Mouse (Mus musculus): Measurements from ENCODE around the gene Gm614. TPM values are rescaled to one million over a fixed set of nuclear protein-coding genes. Genes with fewer than 3 reads are reported as not detected.

Gene Gm614
- total RNA-seq (2018; cell fraction: chromatin; rRNA removed) = 10 to 100 TPM in 22 of 26 experiments, 1 to 10 TPM in 3, not detected in 1; 2.2 to 77.4 (median 21.5) TPM
- total RNA-seq (2018; cell fraction: cytosol; rRNA removed) = 1 to 10 TPM in 9 of 26 experiments, under 1 TPM in 15, not detected in 2; 0.26 to 3.0 (median 0.84) TPM
- total RNA-seq (2018; cell fraction: nucleus; rRNA removed) = 10 to 100 TPM in 22 of 26 experiments, 1 to 10 TPM in 4; 2.7 to 48.1 (median 19.2) TPM
- 0.23 TPM in 1 of 3 replicates, not detected in the others for polyA plus RNA-seq (2018)

GRCm38 (mm10) chrX:101263892-101264291 lies at the start of gene Gm614:
Gene Gm614, minus strand, starts transcription at chrX:101263992.
- WGBS (ENCODE audit: missing documents) = 100% methylated on average over 1 of the region's 1 CpGs
- Histone ChIP-seq H3K79me2 (ENCODE audit: inconsistent target) (peaks cover 12% of the 10 kb centered on the region; the same call in 1 of the 2 replicates), H3K36me3 (ENCODE audit: inconsistent target) (no peaks in the 10 kb centered on the region), H3K27ac (no peak within 1 kb of the TSS), H3K4me3 (ENCODE audit: inconsistent target) (no peak within 1 kb of the TSS)

GRCm38 (mm10) chrX:101309299-101309698 lies 45.5 kb upstream of the Gm614 start:
- Histone ChIP-seq H3K79me2 (ENCODE audit: inconsistent target) (no peaks in the 10 kb centered on the region), H3K36me3 (ENCODE audit: inconsistent target) (no peaks in the 10 kb centered on the region), H3K4me3 (ENCODE audit: inconsistent target) (no peak overlapping the region), H3K27ac (no peak overlapping the region)
- WGBS (ENCODE audit: missing documents) = 97% methylated on average over 5 of the region's 5 CpGs

DNA sequence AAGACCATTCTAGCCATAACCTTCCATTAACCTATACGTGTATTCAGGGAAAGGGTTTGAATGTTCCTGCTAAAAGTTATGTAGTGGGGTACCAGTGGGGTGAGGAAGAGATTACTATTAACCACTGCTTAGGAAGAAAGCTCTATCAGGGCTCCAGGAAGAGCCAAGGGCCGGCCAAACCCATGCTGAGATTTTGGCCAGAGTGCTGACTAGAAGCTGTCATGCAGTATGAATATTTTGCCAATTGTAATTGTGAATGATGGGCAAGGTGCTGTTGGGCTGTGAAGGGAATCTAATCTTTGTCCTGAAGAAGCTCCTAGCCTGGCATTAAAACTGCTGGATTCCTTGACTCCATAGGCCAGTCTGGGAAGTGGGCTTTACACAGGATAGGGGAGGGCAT lies 40.9 kb upstream of the Gm614 start:
- Histone ChIP-seq H3K27ac (no peak overlapping the region), H3K36me3 (ENCODE audit: inconsistent target) (no peaks in the 10 kb centered on the region), H3K79me2 (ENCODE audit: inconsistent target) (no peaks in the 10 kb centered on the region), H3K4me3 (ENCODE audit: inconsistent target) (no peak overlapping the region)
- 77% methylated on average over 2 of the region's 2 CpGs for WGBS (ENCODE audit: missing documents)

GRCm38 (mm10) chrX:101301654-101302053 lies 37.9 kb upstream of the Gm614 start:
- WGBS (ENCODE audit: missing documents) = 87% methylated on average over 8 of the region's 9 CpGs
- H3K27ac ChIP-seq = no peak overlapping the region
- H3K79me2 ChIP-seq (ENCODE audit: inconsistent target) = no peaks in the 10 kb centered on the region
- H3K36me3 ChIP-seq (ENCODE audit: inconsistent target) = peaks cover 6% of the 10 kb centered on the region; the same call in 1 of the 2 replicates
- H3K4me3 ChIP-seq (ENCODE audit: inconsistent target) = no peak overlapping the region

DNA sequence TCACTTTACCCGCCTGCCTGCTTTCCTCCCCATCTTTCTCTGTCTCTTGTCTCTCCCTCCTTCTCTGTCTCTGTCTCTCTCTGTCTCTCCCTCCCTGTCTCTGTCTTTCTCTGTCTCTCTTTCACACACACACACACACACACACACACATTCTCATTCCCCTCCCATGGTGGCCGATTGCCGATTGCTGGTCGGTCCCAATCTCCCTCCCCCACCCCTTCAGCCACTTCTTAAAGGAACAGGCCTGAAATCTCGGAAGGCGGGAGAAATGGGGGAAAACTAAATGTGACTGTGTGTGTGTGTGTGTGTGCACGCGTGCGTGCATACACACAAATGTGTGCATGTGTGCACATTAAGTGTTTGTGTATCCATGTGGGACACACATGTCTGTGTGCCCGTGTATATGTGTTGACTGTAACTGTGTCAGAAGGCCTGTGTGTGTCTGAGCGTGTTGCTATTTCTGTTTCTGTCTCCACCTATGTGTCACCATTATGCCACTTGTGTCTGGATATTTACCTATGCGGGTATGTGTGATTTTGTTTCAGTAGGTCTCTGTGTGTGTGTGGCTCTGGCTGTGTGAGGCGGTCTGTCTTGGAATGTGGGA lies 36.7 kb upstream of the Gm614 start:
- WGBS (ENCODE audit: missing documents) = 85% methylated on average over 7 of the region's 13 CpGs
- Histone ChIP-seq H3K27ac (no peak overlapping the region), H3K36me3 (ENCODE audit: inconsistent target) (peaks cover 6% of the 10 kb centered on the region; the same call in 1 of the 2 replicates), H3K79me2 (ENCODE audit: inconsistent target) (no peaks in the 10 kb centered on the region), H3K4me3 (ENCODE audit: inconsistent target) (no peak overlapping the region)

GRCm38 (mm10) chrX:101299473-101300426 lies 36.0 kb upstream of the Gm614 start:
- 59% methylated on average over 11 of the region's 13 CpGs for WGBS (ENCODE audit: missing documents)
- H3K27ac ChIP-seq = no peak overlapping the region
- H3K79me2 ChIP-seq (ENCODE audit: inconsistent target) = no peaks in the 10 kb centered on the region
- H3K36me3 ChIP-seq (ENCODE audit: inconsistent target) = peaks cover 6% of the 10 kb centered on the region; the same call in 1 of the 2 replicates
- H3K4me3 ChIP-seq (ENCODE audit: inconsistent target) = no peak overlapping the region

DNA sequence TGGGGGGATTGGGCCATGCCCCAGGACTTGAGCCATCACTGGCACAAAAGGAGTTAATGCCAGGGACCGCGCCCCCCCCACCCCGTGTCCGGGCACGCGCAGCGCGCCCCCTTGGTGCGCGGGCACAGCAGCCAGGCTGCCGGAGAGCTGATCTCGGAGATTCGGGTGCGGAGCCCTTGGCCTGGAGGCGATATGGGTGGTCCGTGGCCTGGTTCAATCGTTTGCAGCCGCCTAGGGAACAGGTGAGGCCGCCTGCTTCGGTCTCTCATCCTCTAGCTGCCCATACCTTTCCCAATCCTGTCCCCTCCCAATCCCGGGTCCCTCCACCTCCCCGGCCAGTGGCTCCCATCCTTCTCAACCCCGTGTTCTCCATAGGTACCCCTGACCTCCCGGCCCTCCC lies 35.3 kb upstream of the Gm614 start, which contains the start of gene Nlgn3:
Nlgn3 (plus strand) TSS at position 114 of the 400 bp plus-strand sequence.
- Histone ChIP-seq H3K79me2 (ENCODE audit: inconsistent target) (no peaks in the 10 kb centered on the region), H3K4me3 (ENCODE audit: inconsistent target) (no peak within 1 kb of the TSS), H3K36me3 (ENCODE audit: inconsistent target) (peaks cover 6% of the 10 kb centered on the region; the same call in 1 of the 2 replicates), H3K27ac (no peak within 1 kb of the TSS)
- 52% methylated on average over 24 of the region's 24 CpGs for WGBS (ENCODE audit: missing documents)

GRCm38 (mm10) chrX:101290111-101290510 lies 26.3 kb upstream of the Gm614 start:
- Histone ChIP-seq H3K4me3 (ENCODE audit: inconsistent target) (no peak overlapping the region), H3K79me2 (ENCODE audit: inconsistent target) (no peaks in the 10 kb centered on the region), H3K27ac (no peak overlapping the region), H3K36me3 (ENCODE audit: inconsistent target) (peaks cover 18% of the 10 kb centered on the region; the same call in 1 of the 2 replicates)
- 91% methylated on average over 10 of the region's 10 CpGs for WGBS (ENCODE audit: missing documents)

- Histone ChIP-seq H3K79me2 (ENCODE audit: inconsistent target) (no peaks in the 10 kb centered on the region), H3K27ac (no peak overlapping the region), H3K4me3 (ENCODE audit: inconsistent target) (no peak overlapping the region), H3K36me3 (ENCODE audit: inconsistent target) (peaks cover 21% of the 10 kb centered on the region; the same call in 1 of the 2 replicates)
- WGBS (ENCODE audit: missing documents) = 88% methylated on average over 7 of the region's 7 CpGs
These were observed 25.2 kb upstream of the Gm614 start for GRCm38 (mm10) chrX:101289037-101289436.

- Histone ChIP-seq H3K27ac (no peak overlapping the region), H3K4me3 (ENCODE audit: inconsistent target) (no peak overlapping the region), H3K36me3 (ENCODE audit: inconsistent target) (peaks cover 23% of the 10 kb centered on the region; the same call in 1 of the 2 replicates), H3K79me2 (ENCODE audit: inconsistent target) (no peaks in the 10 kb centered on the region)
- 91% methylated on average over 5 of the region's 6 CpGs for WGBS (ENCODE audit: missing documents)
These were observed 24.6 kb upstream of the Gm614 start for GRCm38 (mm10) chrX:101288432-101288831.

DNA sequence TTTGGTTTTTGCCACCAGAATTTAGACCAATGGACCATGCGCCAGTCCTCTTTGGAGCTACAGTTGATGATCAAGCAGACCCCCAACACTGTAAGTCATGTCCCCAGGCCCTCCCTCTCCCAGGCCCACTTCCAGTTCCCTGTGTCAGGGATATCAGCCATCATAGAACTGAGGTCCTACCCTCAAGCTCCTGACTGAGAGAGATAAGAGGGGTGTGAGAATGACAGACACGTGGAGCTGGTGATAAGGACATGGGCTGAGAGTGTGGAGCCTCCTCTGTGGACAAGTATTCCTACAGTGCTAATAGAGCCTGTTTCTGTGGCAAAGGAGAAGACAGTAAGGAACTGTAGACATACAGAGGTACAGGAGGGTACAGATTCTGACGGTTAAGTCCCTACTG lies 23.8 kb upstream of the Gm614 start:
- Histone ChIP-seq H3K36me3 (ENCODE audit: inconsistent target) (peaks cover 22% of the 10 kb centered on the region; the same call in 1 of the 2 replicates), H3K79me2 (ENCODE audit: inconsistent target) (no peaks in the 10 kb centered on the region), H3K27ac (no peak overlapping the region), H3K4me3 (ENCODE audit: inconsistent target) (no peak overlapping the region)
- WGBS (ENCODE audit: missing documents) = 84% methylated on average over 3 of the region's 3 CpGs

GRCm38 (mm10) chrX:101285953-101286670 lies 22.3 kb upstream of the Gm614 start:
- H3K79me2 ChIP-seq (ENCODE audit: inconsistent target) = no peaks in the 10 kb centered on the region
- WGBS (ENCODE audit: missing documents) = 89% methylated on average over 14 of the region's 14 CpGs
- H3K27ac ChIP-seq = no peak overlapping the region
- peaks cover 25% of the 10 kb centered on the region; the same call in 1 of the 2 replicates for H3K36me3 ChIP-seq (ENCODE audit: inconsistent target)
- no peak overlapping the region for H3K4me3 ChIP-seq (ENCODE audit: inconsistent target)

- H3K27ac ChIP-seq = no peak overlapping the region
- WGBS (ENCODE audit: missing documents) = 39% methylated on average over 5 of the region's 6 CpGs
- H3K4me3 ChIP-seq (ENCODE audit: inconsistent target) = no peak overlapping the region
- H3K79me2 ChIP-seq (ENCODE audit: inconsistent target) = no peaks in the 10 kb centered on the region
- peaks cover 25% of the 10 kb centered on the region; the same call in 1 of the 2 replicates for H3K36me3 ChIP-seq (ENCODE audit: inconsistent target)
These were observed 21.7 kb upstream of the Gm614 start for GRCm38 (mm10) chrX:101285534-101285933.

GRCm38 (mm10) chrX:101282813-101283212 lies 19.0 kb upstream of the Gm614 start:
- H3K79me2 ChIP-seq (ENCODE audit: inconsistent target) = no peaks in the 10 kb centered on the region
- H3K27ac ChIP-seq = no peak overlapping the region
- H3K36me3 ChIP-seq (ENCODE audit: inconsistent target) = peaks cover 24% of the 10 kb centered on the region; the same call in 1 of the 2 replicates
- 92% methylated on average over 6 of the region's 6 CpGs for WGBS (ENCODE audit: missing documents)
- H3K4me3 ChIP-seq (ENCODE audit: inconsistent target) = no peak overlapping the region
